Mouse (Mus musculus) thymus, postnatal 25 days (tissue): ENCODE results near the gene Inpp5d.

Source experiments
- DNase-seq: peaks from one replicate; pipeline ENCODE4 v3.0.0; 2022

The Inpp5d gene

DNA sequence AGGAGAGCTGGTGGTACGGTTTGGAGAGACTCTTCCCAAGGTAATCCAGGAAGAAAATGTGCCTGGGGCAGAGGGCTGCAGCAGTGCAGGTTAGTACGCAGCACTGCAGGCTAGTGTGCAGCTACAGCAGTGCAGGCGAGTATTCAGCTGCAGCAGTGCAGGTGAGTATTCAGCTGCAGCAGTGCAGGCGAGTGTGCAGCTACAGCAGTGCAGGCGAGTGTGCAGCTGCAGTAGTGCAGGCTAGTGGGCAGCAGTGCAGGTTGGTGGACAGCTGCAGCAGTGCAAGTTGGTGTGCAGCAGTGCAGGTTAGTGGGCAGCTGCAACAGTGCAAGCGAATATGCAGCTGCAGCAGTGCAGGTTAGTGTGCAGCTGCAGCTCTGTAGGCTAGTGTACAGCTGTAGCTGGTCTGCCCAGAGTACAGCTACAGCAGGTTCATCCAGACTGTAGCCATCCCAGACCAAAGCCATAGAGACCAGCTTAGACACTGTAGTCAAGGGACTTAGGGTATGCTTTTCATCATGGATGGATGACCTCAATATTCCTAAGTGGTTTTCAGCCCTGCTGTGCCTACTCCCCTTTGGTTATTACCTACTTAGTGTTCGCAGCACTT lies 89.7 kb downstream of the Inpp5d start:
- DNase-seq = no peak

DNA sequence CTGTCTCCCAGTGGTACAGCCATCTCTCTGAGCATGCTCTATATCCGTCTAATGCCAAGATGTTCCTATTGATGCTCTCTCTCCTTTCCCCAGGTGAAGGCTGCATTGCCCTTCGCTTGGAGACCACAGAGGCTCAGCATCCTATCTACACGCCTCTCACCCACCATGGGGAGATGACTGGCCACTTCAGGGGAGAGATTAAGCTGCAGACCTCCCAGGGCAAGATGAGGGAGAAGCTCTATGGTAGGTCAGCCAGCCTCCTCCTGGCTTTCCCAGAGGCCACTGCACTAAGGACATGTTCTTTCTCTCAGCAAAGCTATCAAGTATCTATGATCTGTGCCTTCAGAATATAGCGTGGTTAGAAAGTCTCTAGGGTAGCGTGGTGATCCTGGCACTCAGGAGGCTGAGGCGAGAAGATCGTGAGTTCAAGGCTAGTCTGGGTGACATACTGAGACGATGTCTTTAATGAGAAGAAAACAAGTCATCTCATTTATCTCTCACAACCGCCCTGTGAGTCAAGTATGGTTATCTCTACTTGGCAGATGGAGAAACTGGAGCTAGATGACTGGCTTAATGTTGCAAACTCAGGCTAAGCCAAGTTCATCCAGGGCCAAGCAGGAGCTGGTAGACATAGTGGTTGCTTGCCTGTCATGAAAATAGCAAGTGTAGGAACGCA lies 92.0 kb downstream of the Inpp5d start:
- DNase-seq = no peak

DNA sequence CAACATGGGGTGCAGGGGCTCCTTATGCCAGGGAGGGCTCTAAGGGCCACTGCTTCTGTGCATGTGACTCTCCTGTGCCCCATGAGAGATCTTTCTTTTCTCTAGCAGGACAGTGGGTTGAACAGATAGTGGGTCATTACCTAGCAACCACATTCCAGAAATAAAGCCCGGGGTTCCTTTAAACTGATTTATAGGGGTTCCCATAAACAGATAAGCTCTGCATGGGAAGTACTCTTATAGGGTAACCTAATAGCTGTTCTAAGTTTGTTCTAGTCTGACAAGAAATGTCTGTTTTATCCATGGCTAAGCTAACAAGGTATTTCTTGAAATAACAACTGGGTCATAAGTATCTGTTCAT lies 92.5 kb downstream of the Inpp5d start:
- DNase-seq = no peak

GRCm38 (mm10) chr1:87721382-87721781 lies 101.3 kb downstream of the Inpp5d start:
- no peak for DNase-seq

GRCm38 (mm10) chr1:87722081-87722480 lies 102.0 kb downstream of the Inpp5d start:
- DNase-seq = no peak

GRCm38 (mm10) chr1:87723351-87723750 lies 103.2 kb downstream of the Inpp5d start:
- DNase-seq = no peak

- DNase-seq = no peak
Measured at GRCm38 (mm10) chr1:87729070-87729469, 109.0 kb downstream of the Inpp5d start.

GRCm38 (mm10) chr1:87729850-87730249 lies 109.7 kb downstream of the Inpp5d start:
- DNase-seq = no peak

GRCm38 (mm10) chr1:87730271-87730670 lies 110.2 kb downstream of the Inpp5d start:
- no peak for DNase-seq

DNA sequence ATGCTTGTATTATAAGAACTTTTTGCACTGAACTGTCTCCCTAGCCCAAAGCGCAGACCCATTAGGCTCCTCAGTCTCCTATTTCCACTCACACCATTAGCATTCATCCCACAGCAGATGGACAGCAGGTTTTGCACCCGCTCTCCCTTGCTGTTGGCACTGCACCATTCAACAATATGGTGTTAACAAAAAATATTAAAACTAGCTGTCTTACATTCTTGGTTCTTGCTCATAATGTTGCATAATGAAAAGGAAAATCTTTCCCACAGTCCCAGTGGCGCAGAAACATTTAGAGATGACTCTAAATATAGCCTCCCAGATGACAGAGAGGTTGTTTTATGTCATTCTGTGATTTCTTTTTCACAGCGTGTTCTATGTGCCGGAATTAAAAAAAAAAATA lies 113.1 kb downstream of the Inpp5d start:
- no peak for DNase-seq

- DNase-seq = no peak
Measured at GRCm38 (mm10) chr1:87734153-87734552, 114.0 kb downstream of the Inpp5d start.

DNA sequence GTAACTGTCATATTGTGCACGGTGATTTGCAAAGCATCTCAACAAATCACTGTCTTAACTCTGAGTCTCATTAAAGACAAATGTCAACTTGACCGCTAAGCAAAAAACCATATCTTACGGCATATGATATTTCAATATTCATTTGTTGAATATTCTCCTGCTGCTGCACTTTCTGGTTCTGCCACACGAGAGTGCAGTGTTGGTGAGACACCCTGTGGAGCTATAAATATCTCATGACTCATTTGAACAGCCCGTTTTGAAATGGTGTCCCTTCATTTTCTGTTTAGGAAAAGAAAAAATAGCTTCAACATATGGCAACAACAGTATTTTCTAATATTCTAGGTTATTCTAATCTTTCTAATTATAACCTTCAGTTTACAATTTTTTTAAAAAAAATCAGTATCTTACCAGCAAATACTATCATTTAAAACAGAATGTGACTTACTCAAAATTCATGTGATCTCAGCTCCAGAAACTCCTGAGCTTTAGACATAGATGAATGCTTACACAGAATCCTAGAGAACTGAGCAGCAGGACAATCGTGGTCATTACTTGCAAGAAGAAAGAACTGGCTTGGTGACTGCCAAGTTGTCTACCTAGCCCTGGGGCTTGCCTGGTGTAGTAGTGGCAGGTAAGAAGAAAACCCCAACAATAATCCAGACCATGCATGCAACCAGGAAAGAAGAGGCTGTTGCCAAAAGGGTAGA lies 120.6 kb downstream of the Inpp5d start:
- DNase-seq = no peak

DNA sequence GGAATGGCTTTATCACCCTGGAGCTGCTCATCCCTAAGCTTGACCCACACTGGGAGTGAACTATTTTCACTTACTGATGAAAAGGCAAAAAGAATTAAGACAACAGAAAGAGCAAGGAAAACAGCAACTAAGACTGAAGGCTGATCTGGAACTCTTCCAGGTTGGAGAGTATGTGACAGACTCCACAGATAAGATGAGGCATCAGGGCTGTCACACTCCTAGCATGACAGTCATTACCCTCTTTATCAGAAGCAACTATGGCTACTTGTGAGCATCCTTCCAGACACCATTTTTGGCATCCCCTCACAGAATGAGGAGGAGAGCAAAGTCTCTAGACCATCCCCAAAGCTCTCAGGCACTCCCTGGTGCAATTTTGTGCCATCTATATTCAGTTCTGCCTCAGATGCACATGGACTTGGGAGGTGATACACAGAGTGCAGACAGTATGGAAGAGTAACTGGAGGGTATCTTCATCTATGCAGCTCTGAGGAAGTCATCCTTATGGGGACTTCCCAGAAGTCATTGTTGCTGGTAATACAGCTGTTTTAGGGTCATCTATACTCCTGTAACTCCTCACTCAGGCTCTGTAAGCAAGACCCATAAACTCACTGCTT lies 129.4 kb downstream of the Inpp5d start:
- DNase-seq = no peak

DNA sequence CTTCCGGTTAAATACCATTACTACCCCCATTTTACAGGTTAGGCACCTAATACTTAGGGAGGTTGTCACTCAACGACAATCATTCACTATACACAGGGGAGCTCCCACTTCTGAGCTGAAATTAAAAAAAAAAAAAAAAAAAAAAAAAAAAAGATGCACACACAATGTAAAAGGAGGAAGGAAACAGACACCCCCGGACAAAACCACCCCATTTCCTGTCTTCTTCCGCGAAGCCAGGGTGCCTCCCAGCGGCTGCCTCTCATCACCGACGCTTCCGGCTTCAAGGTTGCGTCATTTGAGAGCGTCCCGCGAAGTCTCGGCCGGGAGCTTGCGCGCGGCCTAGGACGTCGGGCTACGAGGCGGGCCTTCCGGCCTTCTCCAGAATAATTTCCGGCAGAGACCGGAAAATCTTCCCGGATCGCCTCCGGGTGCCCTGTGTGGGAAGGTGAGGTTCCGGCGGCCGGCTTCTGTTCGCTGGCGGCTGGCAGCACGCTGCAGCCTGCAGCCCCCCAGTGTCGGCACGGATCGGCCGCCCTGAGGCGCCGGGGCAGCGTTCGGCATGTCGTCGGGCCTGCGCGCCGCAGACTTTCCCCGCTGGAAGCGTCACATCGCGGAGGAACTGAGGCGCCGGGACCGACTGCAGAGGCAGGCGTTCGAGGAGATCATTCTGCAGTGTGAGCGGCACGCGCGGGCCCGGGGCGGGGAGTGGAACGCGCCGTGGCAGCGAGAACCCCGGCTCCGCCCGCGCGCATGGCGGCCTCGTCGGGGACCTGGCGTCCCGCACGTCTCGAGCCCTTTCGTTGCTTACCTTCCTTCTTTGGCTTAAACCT lies 135.7 kb downstream of the Inpp5d start, which contains the start of gene Atg16l1:
Gene Atg16l1 (plus strand): TSS at position 230 of the 830 bp plus-strand sequence.
- peak; percentile 94 for DNase-seq

- no peak for DNase-seq
Measured at GRCm38 (mm10) chr1:87763821-87764220, 143.7 kb downstream of the Inpp5d start.

DNA sequence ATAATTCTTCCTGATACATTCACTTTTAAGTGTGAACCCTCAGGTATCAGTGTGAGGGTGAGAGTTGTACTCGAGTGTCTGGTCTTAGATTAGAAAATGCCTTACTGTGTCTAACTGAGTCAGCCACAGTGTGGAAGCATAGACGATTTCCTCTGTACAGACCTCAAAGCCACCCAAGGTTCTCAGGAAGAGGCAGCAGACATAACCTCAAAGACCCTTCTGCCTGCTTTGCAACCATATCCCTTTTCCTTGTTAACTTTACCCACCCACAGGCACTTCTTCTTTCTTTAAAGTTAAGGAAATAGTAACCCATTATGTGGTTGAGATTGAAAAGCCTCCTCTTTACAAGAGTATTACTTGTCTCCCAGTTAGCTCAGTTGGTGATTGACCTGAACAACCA lies 145.6 kb downstream of the Inpp5d start:
- DNase-seq = no peak

DNA sequence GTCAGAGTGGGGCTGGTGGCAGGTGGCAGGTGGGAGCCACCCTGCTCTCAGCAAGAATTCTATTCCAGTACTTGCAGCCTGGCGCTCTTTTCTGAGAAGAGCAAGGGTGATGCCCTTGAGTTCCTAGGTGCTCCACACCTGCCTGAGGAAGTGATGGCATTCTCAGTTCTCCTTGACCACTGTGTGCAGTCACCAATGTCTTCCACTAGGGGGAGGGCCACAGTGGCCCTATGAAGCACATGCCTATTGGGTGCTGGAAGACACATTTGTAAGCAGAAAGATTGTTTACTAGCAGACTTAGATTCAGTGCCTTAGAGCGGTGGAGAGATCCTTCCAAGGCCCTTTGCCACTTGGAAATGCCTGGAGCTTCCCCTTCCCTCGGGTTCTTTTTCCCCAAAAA lies 146.1 kb downstream of the Inpp5d start:
- peak; percentile 63 for DNase-seq

GRCm38 (mm10) chr1:87769263-87769662 lies 149.2 kb downstream of the Inpp5d start:
- no peak for DNase-seq
